Mouse (Mus musculus): Measurements from ENCODE around the gene Catsperg1.
"Not testable (repeated sequence)": the region's sequence is repeated elsewhere in the genome, so short reads cannot be mapped to it uniquely, and the experiment has no call there.

Gene Catsperg1

GRCm38 (mm10) chr7:29170066-29170754 lies 43.6 kb downstream of the Catsperg1 start, which contains the start of the genes Ggn and Spred3:
Ggn (plus strand) TSS chr7:29170210.
Spred3 (minus strand) TSS chr7:29170411.
- DNase-seq (ENCODE audit: low spot score): peak; percentile 57

GRCm38 (mm10) chr7:29169231-29170065 lies 44.4 kb downstream of the Catsperg1 start:
- peak; percentile 92 for DNase-seq (ENCODE audit: low spot score)

GRCm38 (mm10) chr7:29168791-29169230 lies 45.0 kb downstream of the Catsperg1 start:
- DNase-seq (ENCODE audit: low spot score): peak; percentile 42

GRCm38 (mm10) chr7:29168121-29168695 lies 45.6 kb downstream of the Catsperg1 start:
- peak; percentile 56 for DNase-seq (ENCODE audit: low spot score)

- no peak for DNase-seq (ENCODE audit: low spot score)
Measured at GRCm38 (mm10) chr7:29167656-29168055, 46.2 kb downstream of the Catsperg1 start.

- DNase-seq (ENCODE audit: low spot score): no peak
Measured at GRCm38 (mm10) chr7:29162750-29163525, 50.9 kb downstream of the Catsperg1 start.

- no peak for DNase-seq (ENCODE audit: low spot score)
Measured at GRCm38 (mm10) chr7:29162294-29162693, 51.5 kb downstream of the Catsperg1 start.

GRCm38 (mm10) chr7:29158264-29158663 lies 55.6 kb downstream of the Catsperg1 start:
- no peak for DNase-seq (ENCODE audit: low spot score)

- DNase-seq (ENCODE audit: low spot score): peak; percentile 84
Measured at GRCm38 (mm10) chr7:29155838-29156782, 57.7 kb downstream of the Catsperg1 start, which contains the start of gene Fam98c. Fam98c (minus strand) TSS chr7:29156234.

- peak; percentile 86 for DNase-seq (ENCODE audit: low spot score)
Measured at GRCm38 (mm10) chr7:29155196-29155837, 58.5 kb downstream of the Catsperg1 start.

- DNase-seq (ENCODE audit: low spot score): no peak
Measured at GRCm38 (mm10) chr7:29154018-29154720, 59.7 kb downstream of the Catsperg1 start.

GRCm38 (mm10) chr7:29151486-29151885 lies 62.3 kb downstream of the Catsperg1 start:
- DNase-seq (ENCODE audit: low spot score): no peak

GRCm38 (mm10) chr7:29148771-29149170 lies 65.1 kb downstream of the Catsperg1 start:
- DNase-seq (ENCODE audit: low spot score): no peak

GRCm38 (mm10) chr7:29146625-29147367 lies 67.0 kb downstream of the Catsperg1 start:
- DNase-seq (ENCODE audit: low spot score): no peak

GRCm38 (mm10) chr7:29144006-29144405 lies 69.8 kb downstream of the Catsperg1 start:
- no peak for DNase-seq (ENCODE audit: low spot score)

- DNase-seq (ENCODE audit: low spot score): no peak
Measured at GRCm38 (mm10) chr7:29141416-29141815, 72.4 kb downstream of the Catsperg1 start.

- not testable (repeated sequence) for DNase-seq (ENCODE audit: low spot score)
Measured at GRCm38 (mm10) chr7:29139237-29139636, 74.6 kb downstream of the Catsperg1 start.

GRCm38 (mm10) chr7:29137429-29137828 lies 76.4 kb downstream of the Catsperg1 start:
- DNase-seq (ENCODE audit: low spot score): no peak
